ENCODE assay signal across 7 mouse cellular contexts in the genomic region with DNA sequence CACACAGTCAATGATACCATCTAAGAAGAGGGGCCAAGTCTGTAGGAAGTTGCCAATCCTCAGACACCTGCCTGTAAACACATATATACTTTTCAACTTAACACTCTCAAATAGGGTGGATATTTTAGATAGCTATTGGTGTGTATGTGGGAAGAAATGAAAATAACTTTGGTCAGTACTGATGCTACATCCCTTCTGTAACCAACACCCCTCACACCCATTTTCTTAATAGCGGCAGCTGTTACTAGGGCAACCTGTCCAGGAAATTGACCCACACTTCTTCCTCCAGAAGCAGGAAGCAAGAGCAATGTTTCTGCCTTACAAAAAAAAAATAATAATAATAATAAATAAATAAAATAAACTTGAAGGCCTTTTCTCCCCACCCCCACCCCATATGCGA. TPM values are rescaled to one million over a fixed set of nuclear protein-coding genes. Genes with fewer than 3 reads are reported as not detected.
A peak's percentile ranks its signal among the peaks of the same experiment; 100 is the strongest.
DNase-seq lines count a peak whose midpoint lies in the region; ATAC-seq lines count a peak whose summit lies in the region.

No protein-coding gene starts in this region.

- peak overlapping the region; percentile 84 for H3K4me2 ChIP-seq in lung, embryonic 16.5 days (ENCODE audit: low read depth, low read length)
- H3K4me2 ChIP-seq in forebrain, embryonic 11.5 days (ENCODE audit: low read depth, low read length, severe bottlenecking): peak overlapping the region; percentile 78
- H3K4me2 ChIP-seq in limb, embryonic 13.5 days (replicated peaks): peak overlapping the region; percentile 98
- H3K4me2 ChIP-seq in stomach, embryonic 14.5 days (replicated peaks; ENCODE audit: low read depth, low read length): peak overlapping the region; percentile 82

- WGBS in lung, embryonic 16.5 days: 13% methylated on average over 2 of the region's 2 CpGs
- 22% methylated on average over 2 of the region's 2 CpGs for WGBS in forebrain, embryonic 11.5 days
- WGBS in limb, embryonic 13.5 days: 12% methylated on average over 2 of the region's 2 CpGs
- whole genome bisulfite sequencing in stomach, embryonic 14.5 days: 8% methylated on average over 2 of the region's 2 CpGs

- peak overlapping the region; percentile 85 for H3K9ac ChIP-seq in lung, embryonic 16.5 days (ENCODE audit: low read length)
- peak overlapping the region; percentile 96 for H3K9ac ChIP-seq in forebrain, embryonic 11.5 days (ENCODE audit: low read length)
- peak overlapping the region; percentile 96 for H3K9ac ChIP-seq in limb, embryonic 13.5 days
- peak overlapping the region; percentile 79; the same call in 1 of the 2 replicates for H3K9ac ChIP-seq in stomach, embryonic 14.5 days (replicated peaks; ENCODE audit: low read depth, low read length)

- H3K4me3 ChIP-seq in lung, embryonic 16.5 days (ENCODE audit: low read length): peak overlapping the region; percentile 61
- H3K4me3 ChIP-seq in forebrain, embryonic 11.5 days (ENCODE audit: low read depth, low read length): peak overlapping the region; percentile 75
- peak overlapping the region; percentile 83 for H3K4me3 ChIP-seq in limb, embryonic 13.5 days
- H3K4me3 ChIP-seq in stomach, embryonic 14.5 days (ENCODE audit: low read depth, low read length): peak overlapping the region; percentile 56

- no peaks in the 10 kb centered on the region for H3K9me3 ChIP-seq in lung, embryonic 16.5 days (ENCODE audit: control insufficient read depth, low read length)
- H3K9me3 ChIP-seq in forebrain, embryonic 11.5 days (ENCODE audit: control insufficient read depth, low read length): no peaks in the 10 kb centered on the region
- H3K9me3 ChIP-seq in limb, embryonic 13.5 days: no peaks in the 10 kb centered on the region
- no peaks in the 10 kb centered on the region for H3K9me3 ChIP-seq in stomach, embryonic 14.5 days (ENCODE audit: control insufficient read depth, low read depth, low read length)

- peak overlapping the region; percentile 96 for H3K27ac ChIP-seq in lung, embryonic 16.5 days (ENCODE audit: low read length)
- H3K27ac ChIP-seq in forebrain, embryonic 11.5 days (ENCODE audit: low read depth, low read length): no peak overlapping the region
- peak overlapping the region; percentile 94; the same call in 1 of the 2 replicates for H3K27ac ChIP-seq in limb, embryonic 13.5 days
- H3K27ac ChIP-seq in stomach, embryonic 14.5 days (ENCODE audit: low read length): no peak overlapping the region

- no peak for ATAC-seq in lung, embryonic 16.5 days (ENCODE audit: low read depth)
- ATAC-seq in forebrain, embryonic 11.5 days (replicated peaks; ENCODE audit: low FRiP score): no peak
- no peak for ATAC-seq in limb, embryonic 13.5 days (ENCODE audit: low FRiP score, low read depth)
- ATAC-seq in stomach, embryonic 14.5 days (ENCODE audit: insufficient number of reproducible peaks, insufficient read depth, low FRiP score, low read depth): no peak

- no peaks in the 10 kb centered on the region for H3K36me3 ChIP-seq in lung, embryonic 16.5 days (ENCODE audit: control insufficient read depth, insufficient read depth, low read length)
- no peaks in the 10 kb centered on the region for H3K36me3 ChIP-seq in forebrain, embryonic 11.5 days (ENCODE audit: control insufficient read depth, insufficient read depth, low read length)
- peaks cover 7% of the 10 kb centered on the region for H3K36me3 ChIP-seq in limb, embryonic 13.5 days
- H3K36me3 ChIP-seq in stomach, embryonic 14.5 days (ENCODE audit: control insufficient read depth, insufficient read depth, low read length): no peaks in the 10 kb centered on the region

- H3K27me3 ChIP-seq in lung, embryonic 16.5 days (ENCODE audit: control insufficient read depth, insufficient read depth, low read depth, low read length): no peaks in the 10 kb centered on the region
- H3K27me3 ChIP-seq in forebrain, embryonic 11.5 days (ENCODE audit: control insufficient read depth, insufficient read depth, low read length): no peaks in the 10 kb centered on the region
- no peaks in the 10 kb centered on the region for H3K27me3 ChIP-seq in limb, embryonic 13.5 days
- H3K27me3 ChIP-seq in stomach, embryonic 14.5 days (ENCODE audit: control insufficient read depth, insufficient read depth, low read length): no peaks in the 10 kb centered on the region

- no peak for DNase-seq in lung, postnatal 36 days
- DNase-seq in forebrain, embryonic 11.5 days (ENCODE audit: low spot score): no peak
- DNase-seq in thymus, postnatal 10 days (ENCODE audit: low spot score in 2 of 2): no peak
- DNase-seq in layer of hippocampus, adult 9-10 months (ENCODE audit: low spot score): no peak

- H3K4me1 ChIP-seq in lung, embryonic 16.5 days (replicated peaks; ENCODE audit: control insufficient read depth, insufficient read depth, low read length): peaks cover 29% of the 10 kb centered on the region
- peaks cover 12% of the 10 kb centered on the region; the same call in 1 of the 2 replicates for H3K4me1 ChIP-seq in forebrain, embryonic 11.5 days (replicated peaks; ENCODE audit: control insufficient read depth, insufficient read depth, low read length)
- peaks cover 30% of the 10 kb centered on the region for H3K4me1 ChIP-seq in limb, embryonic 13.5 days
- peaks cover 28% of the 10 kb centered on the region for H3K4me1 ChIP-seq in stomach, embryonic 14.5 days (ENCODE audit: control insufficient read depth, insufficient read depth, low read length)

RNA-seq across cellular contexts. Expression of a gene that starts 1.1 kb away (rescaled TPM):
- polyA plus RNA-seq in lung, embryonic 16.5 days (2015; fragmentation: Nextera tagmentation; extraction: Ambion mirVana): 28.7 and 28.8 TPM in 2 replicates
- polyA plus RNA-seq in forebrain, embryonic 11.5 days (2014; fragmentation: Nextera tagmentation; extraction: Ambion mirVana): 50.5 and 55.3 TPM in 2 replicates
- 28.5 and 29.4 TPM in 2 replicates for polyA plus RNA-seq in limb, embryonic 13.5 days (2015; fragmentation: Nextera tagmentation; extraction: Ambion mirVana)
- 28.7 and 29.6 TPM in 2 replicates for polyA plus RNA-seq in stomach, embryonic 14.5 days (2014; fragmentation: Nextera tagmentation; extraction: Ambion mirVana)

RNA-seq across cellular contexts. Expression of a gene that starts 33.3 kb away (rescaled TPM):
- polyA plus RNA-seq in lung, embryonic 16.5 days (2015; fragmentation: Nextera tagmentation; extraction: Ambion mirVana): 24.3 and 25.0 TPM in 2 replicates
- polyA plus RNA-seq in forebrain, embryonic 11.5 days (2014; fragmentation: Nextera tagmentation; extraction: Ambion mirVana): 2.0 and 2.8 TPM in 2 replicates
- 4.0 and 4.8 TPM in 2 replicates for polyA plus RNA-seq in limb, embryonic 13.5 days (2015; fragmentation: Nextera tagmentation; extraction: Ambion mirVana)
- 4.6 and 4.8 TPM in 2 replicates for polyA plus RNA-seq in stomach, embryonic 14.5 days (2014; fragmentation: Nextera tagmentation; extraction: Ambion mirVana)

RNA-seq across cellular contexts. Expression of a gene that starts 42.6 kb away (rescaled TPM):
- 20.7 and 21.7 TPM in 2 replicates for polyA plus RNA-seq in lung, embryonic 16.5 days (2015; fragmentation: Nextera tagmentation; extraction: Ambion mirVana)
- 13.6 and 14.2 TPM in 2 replicates for polyA plus RNA-seq in forebrain, embryonic 11.5 days (2014; fragmentation: Nextera tagmentation; extraction: Ambion mirVana)
- 38.7 and 38.8 TPM in 2 replicates for polyA plus RNA-seq in limb, embryonic 13.5 days (2015; fragmentation: Nextera tagmentation; extraction: Ambion mirVana)
- polyA plus RNA-seq in stomach, embryonic 14.5 days (2014; fragmentation: Nextera tagmentation; extraction: Ambion mirVana): 11.7 and 13.0 TPM in 2 replicates

RNA-seq across cellular contexts. Expression of a gene that starts 43.6 kb away (rescaled TPM):
- 171 and 189 TPM in 2 replicates for polyA plus RNA-seq in lung, embryonic 16.5 days (2015; fragmentation: Nextera tagmentation; extraction: Ambion mirVana)
- polyA plus RNA-seq in forebrain, embryonic 11.5 days (2014; fragmentation: Nextera tagmentation; extraction: Ambion mirVana): 365 and 366 TPM in 2 replicates
- 277 and 284 TPM in 2 replicates for polyA plus RNA-seq in limb, embryonic 13.5 days (2015; fragmentation: Nextera tagmentation; extraction: Ambion mirVana)
- 208 and 217 TPM in 2 replicates for polyA plus RNA-seq in stomach, embryonic 14.5 days (2014; fragmentation: Nextera tagmentation; extraction: Ambion mirVana)

RNA-seq across cellular contexts. Expression of a gene that starts 58.5 kb away (rescaled TPM):
- 86.4 and 88.5 TPM in 2 replicates for polyA plus RNA-seq in lung, embryonic 16.5 days (2015; fragmentation: Nextera tagmentation; extraction: Ambion mirVana)
- 66.3 and 68.3 TPM in 2 replicates for polyA plus RNA-seq in forebrain, embryonic 11.5 days (2014; fragmentation: Nextera tagmentation; extraction: Ambion mirVana)
- polyA plus RNA-seq in limb, embryonic 13.5 days (2015; fragmentation: Nextera tagmentation; extraction: Ambion mirVana): 83.1 and 85.4 TPM in 2 replicates
- 81.2 and 88.0 TPM in 2 replicates for polyA plus RNA-seq in stomach, embryonic 14.5 days (2014; fragmentation: Nextera tagmentation; extraction: Ambion mirVana)

Comparison
In these comparisons a context has a peak if more than half of its experiments do, and no peak if none do; other contexts are left out.
1. H3K27ac ChIP-seq: peak in lung, embryonic 16.5 days (single experiment) and limb, embryonic 13.5 days (single experiment); none in forebrain, embryonic 11.5 days (single experiment) and stomach, embryonic 14.5 days (single experiment).
2. Peak in every context shown above with its lines, with median percentiles within 50 percentile points of each other: H3K4me2 ChIP-seq, H3K4me3 ChIP-seq and H3K9ac ChIP-seq.